Mouse (Mus musculus) right cerebral cortex, postnatal 25 days (tissue): ENCODE measurements at regions not wholly inside any gene's neighbourhood (a gene's known extent, or its start where the extent isn't known, plus 50 kb on each side); places are given as distances from the start of the nearest gene placed in this dataset.
"Not testable (repeated sequence)": the region's sequence is repeated elsewhere in the genome, so short reads cannot be mapped to it uniquely, and the experiment has no call there.

Experiments used
- DNase-seq: peaks from one replicate; pipeline ENCODE4 v3.0.0; 2022

GRCm38 (mm10) chr17:27279491-27280288 is 75.4 kb upstream of the Lemd2 start:
- not testable (repeated sequence) for DNase-seq

GRCm38 (mm10) chr17:27277786-27278185 is 73.5 kb upstream of the Lemd2 start:
- DNase-seq, result not testable (repeated sequence)

- DNase-seq, result not testable (repeated sequence)
Observed at GRCm38 (mm10) chr17:27271756-27272155, 67.5 kb upstream of the Lemd2 start.

GRCm38 (mm10) chr17:27270776-27271175 is 66.5 kb upstream of the Lemd2 start:
- DNase-seq, result not testable (repeated sequence)

GRCm38 (mm10) chr17:27264607-27265006 is 60.3 kb upstream of the Lemd2 start:
- DNase-seq, result not testable (repeated sequence)

- no peak for DNase-seq
Observed at GRCm38 (mm10) chr17:27262607-27263006, 58.3 kb upstream of the Lemd2 start.

- DNase-seq, result no peak
Observed at GRCm38 (mm10) chr17:27261981-27262380, 57.7 kb upstream of the Lemd2 start.

- DNase-seq, result no peak
Observed at GRCm38 (mm10) chr17:27261251-27261650, 57.0 kb upstream of the Lemd2 start.

- no peak for DNase-seq
Observed at GRCm38 (mm10) chr17:27260116-27260515, 55.8 kb upstream of the Lemd2 start.

GRCm38 (mm10) chr17:27257345-27257744 is 53.1 kb upstream of the Lemd2 start:
- no peak for DNase-seq

GRCm38 (mm10) chr17:27255804-27256203 is 51.5 kb upstream of the Lemd2 start:
- no peak for DNase-seq
